Comparison of ENCODE assay signal across 8 mouse cellular contexts in genomic region chr17:50419966-50420365, GRCm38 (mm10).
A peak's percentile ranks its signal among the peaks of the same experiment; 100 is the strongest.
DNase-seq lines count a peak whose midpoint lies in the region; ATAC-seq and TF ChIP-seq lines count a peak whose summit lies in the region.

No protein-coding gene starts in this region.

- TF ChIP-seq EP300 in heart, adult 2 months (IDR thresholded peaks at IDR 0.05; ENCODE audit: insufficient read depth, low read depth, low read length) = no peak

- H3K9me3 ChIP-seq in heart, embryonic 16.5 days (replicated peaks; ENCODE audit: control insufficient read depth, low read length) = peaks cover 6% of the 10 kb centered on the region; the same call in 1 of the 2 replicates
- H3K9me3 ChIP-seq in embryonic facial prominence, embryonic 14.5 days (ENCODE audit: control insufficient read depth, low read length) = no peaks in the 10 kb centered on the region
- no peaks in the 10 kb centered on the region for H3K9me3 ChIP-seq in limb, embryonic 15.5 days
- H3K9me3 ChIP-seq in stomach, embryonic 15.5 days = no peaks in the 10 kb centered on the region

- TF ChIP-seq POLR2A in heart, adult 2 months (IDR thresholded peaks at IDR 0.05; ENCODE audit: insufficient read depth, low read depth, low read length) = no peak

- TF ChIP-seq CTCF in heart, adult 2 months (IDR thresholded peaks at IDR 0.05) = no peak

- H3K79me2 ChIP-seq in heart, adult 2 months (replicated peaks; ENCODE audit: control insufficient read depth, insufficient read depth, low read length) = no peaks in the 10 kb centered on the region

- 72% methylated on average over 10 of the region's 12 CpGs for WGBS in heart, embryonic 16.5 days
- WGBS in heart, adult 2 months = 90% methylated on average over 11 of the region's 12 CpGs
- 70% methylated on average over 8 of the region's 12 CpGs for WGBS in embryonic facial prominence, embryonic 14.5 days
- WGBS in limb, embryonic 15.5 days = 86% methylated on average over 10 of the region's 12 CpGs
- WGBS in stomach, embryonic 15.5 days = 85% methylated on average over 12 of the region's 12 CpGs

- no peaks in the 10 kb centered on the region for H3K4me1 ChIP-seq in heart, embryonic 16.5 days (ENCODE audit: control insufficient read depth, insufficient read depth, low read length)
- no peaks in the 10 kb centered on the region; the same call in 1 of the 2 replicates for H3K4me1 ChIP-seq in heart, adult 2 months (ENCODE audit: control insufficient read depth, insufficient read depth, low read length)
- no peaks in the 10 kb centered on the region for H3K4me1 ChIP-seq in embryonic facial prominence, embryonic 14.5 days (ENCODE audit: control insufficient read depth, insufficient read depth, low read length)
- H3K4me1 ChIP-seq in limb, embryonic 15.5 days = no peaks in the 10 kb centered on the region
- no peaks in the 10 kb centered on the region for H3K4me1 ChIP-seq in stomach, embryonic 15.5 days

- DNase-seq in heart, adult 2 months = no peak
- DNase-seq in embryonic facial prominence, embryonic 14.5 days (ENCODE audit: low spot score) = peak; percentile 41
- DNase-seq in spleen, postnatal 14 days (ENCODE audit: low spot score in 2 of 2) = no peak
- DNase-seq in adrenal gland, adult 2 months = no peak

- H3K27me3 ChIP-seq in heart, embryonic 16.5 days (ENCODE audit: control insufficient read depth, insufficient read depth, low read length) = no peaks in the 10 kb centered on the region
- H3K27me3 ChIP-seq in heart, adult 2 months (ENCODE audit: control insufficient read depth, insufficient read depth, low read length) = no peaks in the 10 kb centered on the region
- H3K27me3 ChIP-seq in embryonic facial prominence, embryonic 14.5 days (replicated peaks; ENCODE audit: control insufficient read depth, insufficient read depth, low read length) = no peaks in the 10 kb centered on the region
- no peaks in the 10 kb centered on the region for H3K27me3 ChIP-seq in limb, embryonic 15.5 days
- H3K27me3 ChIP-seq in stomach, embryonic 15.5 days (replicated peaks) = no peaks in the 10 kb centered on the region

- H3K36me3 ChIP-seq in heart, embryonic 16.5 days (ENCODE audit: control insufficient read depth, insufficient read depth) = no peaks in the 10 kb centered on the region
- no peaks in the 10 kb centered on the region for H3K36me3 ChIP-seq in heart, adult 2 months (ENCODE audit: control insufficient read depth, insufficient read depth, low read length)
- no peaks in the 10 kb centered on the region for H3K36me3 ChIP-seq in embryonic facial prominence, embryonic 14.5 days (ENCODE audit: control insufficient read depth, insufficient read depth, low read length)
- H3K36me3 ChIP-seq in limb, embryonic 15.5 days = no peaks in the 10 kb centered on the region
- no peaks in the 10 kb centered on the region for H3K36me3 ChIP-seq in stomach, embryonic 15.5 days

- no peak overlapping the region for H3K9ac ChIP-seq in heart, embryonic 16.5 days (ENCODE audit: low read length)
- no peak overlapping the region for H3K9ac ChIP-seq in heart, adult 2 months (ENCODE audit: low read depth, low read length)
- H3K9ac ChIP-seq in embryonic facial prominence, embryonic 14.5 days (ENCODE audit: low read depth, low read length) = no peak overlapping the region
- H3K9ac ChIP-seq in limb, embryonic 15.5 days = no peak overlapping the region
- H3K9ac ChIP-seq in stomach, embryonic 15.5 days = no peak overlapping the region

- ATAC-seq in heart, embryonic 16.5 days (replicated peaks; ENCODE audit: extremely low read depth, insufficient read depth, low FRiP score) = peak; percentile 90
- ATAC-seq in CD4-positive, CD25-positive, alpha-beta regulatory T cell, adult 4 months = peak; percentile 46
- peak; percentile 87; the same call in 1 of the 2 replicates for ATAC-seq in embryonic facial prominence, embryonic 14.5 days (ENCODE audit: low read depth)
- 0 out of 2 replicates have a peak, but pooled peaks have one; percentile 52 for ATAC-seq in limb, embryonic 15.5 days (ENCODE audit: insufficient number of reproducible peaks, low FRiP score, low TSS enrichment, low read depth)
- ATAC-seq in stomach, embryonic 15.5 days (ENCODE audit: insufficient read depth, low FRiP score, low read depth) = peak; percentile 90

- H3K4me2 ChIP-seq in heart, embryonic 16.5 days (ENCODE audit: low read depth, low read length) = no peak overlapping the region
- H3K4me2 ChIP-seq in embryonic facial prominence, embryonic 14.5 days (ENCODE audit: low read depth, low read length) = no peak overlapping the region
- no peak overlapping the region for H3K4me2 ChIP-seq in limb, embryonic 15.5 days
- H3K4me2 ChIP-seq in stomach, embryonic 15.5 days = no peak overlapping the region

- intact Hi-C loops in heart, adult 2 months (cut with DNase I) = loop anchor here (1.0 to 5.0 kb wide), 4 partner anchors 87 to 375 kb away; partner anchors contain the start of gene Plcl2

- no peak overlapping the region for H3K27ac ChIP-seq in heart, embryonic 16.5 days (ENCODE audit: low read length)
- H3K27ac ChIP-seq in heart, adult 2 months = no peak overlapping the region
- no peak overlapping the region for H3K27ac ChIP-seq in embryonic facial prominence, embryonic 14.5 days (replicated peaks; ENCODE audit: low read depth, low read length)
- H3K27ac ChIP-seq in limb, embryonic 15.5 days = no peak overlapping the region
- no peak overlapping the region for H3K27ac ChIP-seq in stomach, embryonic 15.5 days

- H3K4me3 ChIP-seq in heart, embryonic 16.5 days (ENCODE audit: low read length) = no peak overlapping the region
- no peak overlapping the region for H3K4me3 ChIP-seq in heart, adult 2 months
- H3K4me3 ChIP-seq in embryonic facial prominence, embryonic 14.5 days (ENCODE audit: low read depth, low read length) = no peak overlapping the region
- H3K4me3 ChIP-seq in limb, embryonic 15.5 days = no peak overlapping the region
- no peak overlapping the region for H3K4me3 ChIP-seq in stomach, embryonic 15.5 days (replicated peaks)
